Mouse (Mus musculus) layer of hippocampus, adult 2 months (tissue): ENCODE measurements around the gene Sarnp. TPM values are rescaled to one million over a fixed set of nuclear protein-coding genes. Genes with fewer than 3 reads are reported as not detected.

Experiments used
- DNase-seq, 2 experiments: peaks; one replicate each; pipeline ENCODE4 v3.0.0; 2022; ENCODE audit warnings: low spot score in 2 of 2
- H3K27ac ChIP-seq: fragments of 200-600 bp; 2 replicates; pipeline ENCODE4 v1.8.1; 2022
- H3K4me3 ChIP-seq: fragments of 200-600 bp; 2 replicates; pipeline ENCODE4 v1.8.1; 2022; ENCODE audit warnings: mild to moderate bottlenecking
- CTCF ChIP-seq: fragments of 200-600 bp; conservative IDR thresholded peaks from 2 replicates; pipeline ENCODE4 v1.8.1; 2022; ENCODE audit warnings: antibody characterized with exemption, mild to moderate bottlenecking, moderate library complexity
- long read RNA-seq, 2 experiments: library from polyadenylated mRNA; stranded (forward); transcript quantifications; one replicate each; pipeline ENCODE4 v2.0.0; 2021; ENCODE audit warnings: borderline mapping rate in 2 of 2
- total RNA-seq, 2 experiments: library from RNA; stranded (reverse); gene quantifications; 2 replicates each; pipeline ENCODE4 v1.2.3; 2021

Gene Sarnp
- total RNA-seq, result 10 to 100 TPM; 39.3 to 42.2 TPM
- long read RNA-seq, experiment 1, transcript Sarnp-201 (11 exons, 918 nt), result major isoform, 24 of 67 reads
- long read RNA-seq, experiment 1, partial matches to known transcripts, result 2 of 67 reads
- long read RNA-seq, experiment 1, other reads (novel, unspliced or antisense), result 41 of 67 reads
- long read RNA-seq, experiment 2, transcript Sarnp-201 (11 exons, 918 nt), result major isoform, 30 of 91 reads
- long read RNA-seq, experiment 2, partial matches to known transcripts, result 3 of 91 reads
- long read RNA-seq, experiment 2, other reads (novel, unspliced or antisense), result 58 of 91 reads

DNA sequence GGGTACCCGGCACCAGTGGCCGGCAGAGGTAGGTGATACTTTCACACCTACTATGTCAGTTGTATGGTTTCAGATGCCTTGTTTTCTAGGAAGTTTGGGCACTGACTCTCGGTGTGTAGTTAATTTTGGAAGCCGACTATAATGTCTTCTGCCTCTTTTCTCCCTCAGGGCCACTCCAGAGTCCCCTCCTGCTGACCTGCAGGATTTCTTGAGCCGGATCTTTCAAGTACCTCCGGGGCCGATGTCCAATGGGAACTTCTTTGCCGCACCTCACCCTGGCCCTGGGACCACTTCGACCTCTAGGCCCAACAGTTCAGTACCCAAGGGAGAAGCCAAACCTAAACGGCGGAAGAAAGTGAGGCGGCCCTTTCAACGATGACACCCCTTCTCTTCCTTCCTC lies at the start of gene Sarnp:
Gene Sarnp (plus strand): TSS at position 301 of the 400 bp plus-strand sequence.
- no peak for TF ChIP-seq CTCF

DNA sequence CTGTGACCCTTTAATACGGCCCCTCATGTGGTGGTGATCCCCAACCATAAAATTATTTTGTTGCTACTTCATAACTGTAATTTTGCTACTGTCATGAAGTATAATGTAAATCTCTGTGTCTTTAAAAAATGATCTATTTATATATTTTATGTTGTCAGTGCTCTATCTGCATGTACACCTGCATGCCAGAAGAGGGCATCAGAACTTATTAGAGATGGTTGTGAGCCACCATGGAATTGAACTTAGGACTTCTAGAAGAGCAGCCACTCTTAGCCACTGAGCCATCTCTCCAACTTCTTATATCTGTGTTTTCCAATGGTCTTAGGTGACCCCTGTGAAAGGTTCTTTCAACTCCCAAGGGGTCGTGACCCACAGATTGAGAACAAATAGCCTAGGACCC lies 44.2 kb upstream of the Sarnp start:
- peak; percentile 72 for TF ChIP-seq CTCF
- no peak for DNase-seq
- Histone ChIP-seq H3K4me3 (no peak overlapping the region), H3K27ac (no peak overlapping the region)

More for the DNA sequence above, at the start of gene Sarnp:
- no peak within 1 kb of the TSS for H3K27ac ChIP-seq
- no peak within 1 kb of the TSS for H3K4me3 ChIP-seq
- no peak for DNase-seq

DNA sequence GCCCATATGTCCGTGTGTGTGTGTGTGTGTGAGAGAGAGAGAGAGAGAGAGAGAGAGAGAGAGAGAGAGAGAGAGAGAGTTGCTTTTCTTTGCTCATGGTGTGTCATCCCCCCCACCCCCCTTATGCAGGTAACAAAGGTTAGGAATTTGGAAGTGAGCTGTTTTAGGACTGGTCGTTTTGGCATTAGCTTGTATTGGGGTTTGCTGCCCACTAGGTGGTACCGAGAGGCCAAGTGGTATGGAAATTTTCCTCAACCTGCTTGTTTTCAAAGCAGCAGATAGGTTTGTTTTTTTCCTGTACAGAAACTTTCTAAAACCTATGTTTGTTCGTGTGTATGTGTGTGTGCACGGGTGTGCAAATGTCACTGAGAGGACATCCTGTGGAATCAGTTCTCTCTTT lies 43.4 kb upstream of the Sarnp start:
- Histone ChIP-seq H3K27ac (no peak overlapping the region), H3K4me3 (no peak overlapping the region)
- TF ChIP-seq CTCF, result peak; percentile 47
- DNase-seq, result no peak

DNA sequence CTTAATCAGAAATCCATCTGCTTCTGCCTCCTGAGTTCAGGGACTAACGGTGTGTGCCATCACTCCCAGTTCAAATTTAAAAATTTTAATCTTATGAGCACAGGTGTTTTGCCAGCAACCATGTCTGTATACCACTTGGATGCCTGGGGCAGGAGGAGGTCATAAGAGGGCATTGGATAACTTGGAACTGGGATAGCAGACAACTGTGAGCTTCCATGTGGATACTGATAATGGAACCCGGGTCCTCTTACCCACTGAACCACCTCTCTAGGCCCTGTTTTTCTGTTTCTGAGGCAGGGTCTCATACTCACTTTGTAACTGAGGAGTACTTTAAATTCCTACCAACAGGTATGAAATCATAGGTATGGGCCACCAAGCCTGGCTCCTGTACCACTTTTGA lies 38.7 kb upstream of the Sarnp start:
- H3K4me3 ChIP-seq, result no peak overlapping the region
- H3K27ac ChIP-seq, result no peak overlapping the region
- TF ChIP-seq CTCF, result no peak
- DNase-seq, result no peak

DNA sequence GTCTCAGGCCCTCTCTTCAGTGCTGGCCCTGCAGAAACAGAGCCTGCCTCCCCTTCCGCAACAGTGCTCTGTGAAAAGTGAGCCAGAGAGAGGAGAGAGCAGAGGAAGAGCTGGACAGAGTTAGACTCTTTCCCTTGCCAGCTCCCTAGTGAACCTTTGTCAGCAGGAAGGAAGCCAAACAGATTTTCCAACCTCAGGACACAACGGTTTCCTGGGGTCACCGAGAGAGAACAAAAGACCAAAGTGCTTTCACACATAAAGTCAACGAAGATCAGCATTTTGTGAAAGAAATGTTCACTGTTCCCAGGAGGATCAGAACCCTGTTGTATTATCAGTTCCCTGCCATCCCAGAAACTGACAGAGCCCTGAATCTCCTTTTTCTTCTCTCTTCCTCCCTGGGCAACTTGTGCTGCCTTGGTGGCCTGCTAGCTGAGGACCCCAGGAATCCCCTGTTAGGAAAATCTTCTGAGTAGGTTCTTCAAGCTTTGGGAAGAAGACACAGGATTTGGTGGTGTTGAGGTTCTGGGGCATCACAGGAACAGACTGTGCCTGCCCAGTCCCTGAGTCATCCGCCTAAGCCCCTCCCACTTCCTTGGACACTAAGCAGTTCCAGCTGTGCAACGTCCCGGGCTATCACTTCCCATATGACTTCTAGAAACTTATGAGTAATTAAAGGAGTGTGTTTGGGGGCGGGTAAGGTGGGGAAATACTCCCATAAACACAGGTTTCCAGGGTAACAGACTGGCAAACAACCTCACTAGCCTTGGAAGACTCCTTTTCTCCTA lies 37.9 kb upstream of the Sarnp start:
- Histone ChIP-seq H3K4me3 (no peak overlapping the region), H3K27ac (peak overlapping the region; percentile 24; the same call in 1 of the 2 replicates)
- TF ChIP-seq CTCF, result no peak
- no peak for DNase-seq

DNA sequence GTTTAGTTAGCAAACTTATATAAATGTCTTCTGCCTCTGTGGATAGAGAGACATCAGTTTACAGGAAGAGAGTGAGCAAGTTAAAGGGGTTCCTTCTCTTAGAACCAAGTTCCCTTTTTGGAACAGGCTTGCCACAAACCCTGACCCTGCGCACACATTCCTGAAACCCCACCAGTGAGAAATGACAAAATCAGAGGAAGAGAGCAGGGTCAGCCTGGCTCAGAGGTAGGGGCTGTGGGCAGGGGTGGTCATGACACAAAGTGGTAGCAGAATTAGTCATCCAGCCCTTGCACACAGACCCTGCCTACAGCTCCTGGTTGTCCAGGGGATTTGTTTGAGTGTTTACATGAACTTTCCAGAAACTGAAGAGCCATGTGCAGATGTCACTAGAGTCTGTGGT lies 36.9 kb upstream of the Sarnp start:
- no peak for DNase-seq
- TF ChIP-seq CTCF, result no peak
- Histone ChIP-seq H3K27ac (no peak overlapping the region), H3K4me3 (no peak overlapping the region)

DNA sequence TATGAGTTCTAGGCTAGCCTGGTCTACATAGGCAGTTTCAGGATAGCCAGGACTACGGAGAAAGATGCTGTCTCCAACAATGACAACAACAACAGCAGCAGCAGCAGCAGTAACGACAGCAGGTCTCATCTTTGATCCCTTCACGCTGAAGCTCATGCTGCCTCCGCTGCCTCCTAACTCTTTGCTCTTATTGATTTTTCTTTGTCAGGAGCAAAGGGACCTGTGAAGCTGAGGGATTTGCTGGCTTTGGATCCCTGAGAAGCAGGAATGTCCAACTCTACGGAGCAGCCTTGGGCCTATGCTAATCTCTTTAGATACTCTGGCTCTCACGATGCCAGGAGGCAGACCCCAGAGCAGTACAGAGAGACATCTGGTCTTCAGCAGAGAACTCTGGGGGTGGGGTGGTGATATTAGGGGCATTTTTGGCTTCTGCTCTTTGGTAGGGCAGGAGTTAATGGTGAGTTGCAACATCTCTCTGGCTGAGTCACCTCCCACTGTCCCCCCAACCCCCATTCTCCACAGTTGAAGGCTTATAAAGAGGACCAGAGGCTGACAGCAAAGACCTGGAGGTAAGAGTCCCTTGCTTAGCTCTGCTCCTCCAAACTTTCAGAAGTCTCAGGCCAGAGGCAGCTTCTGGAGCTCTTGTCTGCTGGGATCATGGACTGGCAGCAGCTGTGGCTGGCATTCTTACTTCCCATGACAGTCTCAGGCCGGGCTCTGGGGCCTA lies 26.6 kb upstream of the Sarnp start, which contains the start of gene Mmp19:
Gene Mmp19 (plus strand): TSS at position 513 of the 727 bp plus-strand sequence.
- no peak within 1 kb of the TSS for H3K27ac ChIP-seq
- no peak for TF ChIP-seq CTCF
- no peak for DNase-seq
- H3K4me3 ChIP-seq, result no peak within 1 kb of the TSS

DNA sequence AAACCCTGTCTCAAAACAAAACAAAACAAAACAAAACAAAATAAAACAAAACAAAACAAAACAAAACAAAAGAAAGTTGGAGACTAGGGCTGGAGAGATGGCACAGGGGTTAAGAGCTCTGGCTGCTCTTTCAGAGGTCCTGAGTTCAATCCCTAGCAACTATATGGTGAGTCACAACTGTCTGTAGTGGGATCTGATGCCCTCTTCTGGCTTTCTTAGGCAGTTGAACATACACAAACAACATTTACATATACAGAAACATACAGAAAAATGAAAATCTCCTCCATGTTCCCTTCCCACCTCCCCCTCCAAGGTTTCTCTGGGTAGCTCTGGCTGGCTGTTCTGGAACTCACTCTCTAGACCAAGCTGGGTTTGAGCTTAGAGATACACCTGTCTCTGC lies 25.1 kb upstream of the Sarnp start:
- no peak overlapping the region for H3K27ac ChIP-seq
- TF ChIP-seq CTCF, result peak; percentile 22
- no peak for DNase-seq
- no peak overlapping the region for H3K4me3 ChIP-seq

DNA sequence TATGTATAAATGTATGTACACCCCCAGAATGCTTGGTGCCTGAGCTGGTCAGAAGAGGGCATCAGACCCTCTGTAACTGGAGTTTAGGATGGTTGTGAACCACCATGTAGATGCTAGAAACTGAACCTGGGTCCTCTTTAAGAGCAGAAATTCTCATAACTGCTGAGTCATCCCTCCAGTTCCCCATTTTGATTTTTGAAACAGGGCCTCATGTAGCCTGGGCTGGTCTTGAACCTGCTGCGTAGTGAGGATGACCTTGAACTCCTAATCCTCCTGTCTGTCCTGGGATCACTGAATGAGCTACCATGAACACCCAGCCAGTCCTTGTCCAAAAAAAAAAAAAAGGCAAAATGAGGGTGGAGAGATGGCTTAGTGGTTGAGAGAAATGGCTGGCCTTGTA lies 23.9 kb upstream of the Sarnp start:
- no peak for DNase-seq
- TF ChIP-seq CTCF, result no peak
- Histone ChIP-seq H3K27ac (no peak overlapping the region), H3K4me3 (no peak overlapping the region)

DNA sequence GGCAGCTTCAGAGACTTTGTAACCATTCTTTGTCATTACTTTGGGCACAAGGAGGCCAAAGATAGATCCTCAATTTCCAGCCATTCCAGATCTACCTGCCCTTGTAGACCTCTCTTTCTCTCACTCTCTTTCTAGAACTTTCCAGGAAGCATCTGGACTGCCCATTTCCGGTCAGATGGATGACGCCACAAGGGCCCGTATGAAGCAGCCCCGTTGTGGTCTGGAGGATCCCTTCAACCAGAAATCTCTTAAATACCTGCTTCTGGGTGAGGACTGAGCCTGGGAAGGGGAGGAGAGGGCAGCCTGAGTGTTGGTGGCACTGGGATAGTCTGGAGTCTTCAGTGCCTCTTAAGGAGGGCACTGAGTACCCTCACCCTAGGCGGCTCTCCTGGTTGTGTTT lies 22.7 kb upstream of the Sarnp start:
- TF ChIP-seq CTCF, result no peak

DNA sequence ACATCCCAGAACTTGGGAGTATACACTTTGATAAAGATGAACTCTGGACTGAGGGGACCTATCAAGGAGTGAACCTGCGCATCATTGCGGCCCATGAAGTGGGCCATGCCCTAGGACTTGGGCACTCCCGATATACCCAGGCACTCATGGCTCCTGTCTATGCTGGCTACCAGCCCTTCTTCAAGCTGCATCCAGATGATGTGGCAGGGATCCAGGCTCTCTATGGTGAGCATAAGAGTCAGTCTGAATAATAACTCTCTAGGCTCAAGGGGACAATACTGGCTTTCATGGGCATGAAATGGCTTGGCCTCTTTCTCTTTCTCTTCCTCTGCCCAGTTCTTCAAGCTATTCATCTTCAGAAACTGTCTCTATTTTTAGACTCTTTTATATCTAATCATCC lies 21.6 kb upstream of the Sarnp start:
- no peak for TF ChIP-seq CTCF
- H3K27ac ChIP-seq, result no peak overlapping the region
- H3K4me3 ChIP-seq, result no peak overlapping the region
- DNase-seq, result no peak

More for the DNA sequence above, 22.7 kb upstream of the Sarnp start:
- Histone ChIP-seq H3K4me3 (no peak overlapping the region), H3K27ac (no peak overlapping the region)
- DNase-seq, result no peak

DNA sequence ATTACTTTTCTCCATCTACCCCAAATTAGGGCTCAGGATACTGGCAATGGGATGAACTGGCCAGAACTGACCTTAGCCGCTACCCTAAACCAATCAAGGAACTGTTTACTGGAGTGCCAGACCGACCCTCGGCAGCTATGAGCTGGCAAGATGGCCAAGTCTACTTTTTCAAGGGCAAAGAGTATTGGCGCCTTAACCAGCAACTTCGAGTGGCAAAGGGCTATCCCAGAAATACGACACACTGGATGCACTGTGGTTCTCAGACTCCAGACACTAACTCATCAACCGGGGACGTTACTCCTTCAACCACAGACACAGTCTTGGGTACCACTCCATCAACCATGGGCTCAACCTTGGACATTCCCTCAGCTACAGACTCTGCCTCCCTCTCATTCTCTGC lies 18.5 kb upstream of the Sarnp start:
- no peak overlapping the region for H3K27ac ChIP-seq
- DNase-seq, result no peak
- H3K4me3 ChIP-seq, result no peak overlapping the region
- no peak for TF ChIP-seq CTCF

DNA sequence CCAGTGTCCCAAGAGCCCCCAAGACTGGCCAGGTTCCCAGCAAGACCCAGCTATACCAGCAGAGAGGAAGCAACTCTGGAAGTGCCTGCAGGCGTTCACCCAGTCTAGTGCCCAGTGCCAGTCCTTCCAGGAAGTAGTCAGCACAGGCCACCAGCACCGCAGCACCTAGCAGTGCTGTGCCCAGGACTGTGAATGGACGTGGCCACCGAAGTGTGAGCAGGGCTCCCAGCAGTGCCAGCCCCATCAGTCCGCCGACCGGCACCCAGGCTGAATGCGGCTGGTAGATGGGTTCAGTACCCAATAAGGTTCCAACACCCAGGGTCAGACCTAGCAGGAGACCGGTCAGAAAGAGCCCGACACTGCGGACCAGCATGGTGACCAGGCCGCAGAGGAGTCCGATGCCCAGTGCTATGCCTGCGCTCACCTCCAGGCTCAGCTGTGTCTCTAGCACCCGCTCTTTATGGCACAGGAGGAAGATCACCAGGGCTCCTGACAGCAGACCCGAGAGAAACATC lies 15.1 kb upstream of the Sarnp start:
- no peak for DNase-seq
- no peak overlapping the region for H3K4me3 ChIP-seq
- TF ChIP-seq CTCF, result no peak
- no peak overlapping the region for H3K27ac ChIP-seq
